Mouse (Mus musculus) heart, embryonic 14.5 days (tissue): Measurements from ENCODE around the gene Wnk4. TPM values are rescaled to one million over a fixed set of nuclear protein-coding genes. Genes with fewer than 3 reads are reported as not detected.

Experiments
- ATAC-seq: fragments of 200-750 bp; cut with Nextera tagmentation; 2 replicates; pipeline ENCODE4 v1.8.0; 2017; ENCODE audit warnings: low read depth, moderate TSS enrichment; ENCODE audit not compliant: insufficient number of reproducible peaks, insufficient read depth, low FRiP score
- H3K27ac ChIP-seq, 2 experiments: fragments of 200-500 bp in 1 of 2; fragments of 300-500 bp in 1 of 2; sonication (generic) in 1 of 2; replicated peaks in 1 of 2; 2 replicates each; pipeline ENCODE4 v1.5.1; 2012 to 2014; ENCODE audit warnings: low read depth in 2 of 2, low read length in 2 of 2, control low read depth in 1 of 2, mild to moderate bottlenecking in 1 of 2, mixed read lengths in 1 of 2; ENCODE audit not compliant: control insufficient read depth in 1 of 2, insufficient read depth in 1 of 2
- H3K27me3 ChIP-seq: fragments of 300-500 bp; sonication (generic); 2 replicates; pipeline ENCODE4 v1.6.1; 2014; ENCODE audit warnings: mild to moderate bottlenecking, low read length, control low read depth; ENCODE audit not compliant: control insufficient read depth, insufficient read depth
- H3K36me3 ChIP-seq: fragments of 300-500 bp; sonication (generic); 2 replicates; pipeline ENCODE4 v1.6.1; 2014; ENCODE audit warnings: mild to moderate bottlenecking, control low read depth, low read length, mixed read lengths; ENCODE audit not compliant: control insufficient read depth, insufficient read depth
- H3K4me1 ChIP-seq, 2 experiments: fragments of 200-500 bp in 1 of 2; fragments of 300-500 bp in 1 of 2; sonication (generic) in 1 of 2; 2 replicates each; pipeline ENCODE4 v1.6.1; 2012 to 2014; ENCODE audit warnings: low read length in 2 of 2, control low read depth in 1 of 2, mixed read lengths in 1 of 2; ENCODE audit not compliant: control insufficient read depth in 2 of 2, insufficient read depth in 2 of 2
- H3K4me2 ChIP-seq: fragments of 300-500 bp; sonication (generic); 2 replicates; pipeline ENCODE4 v1.6.1; 2014; ENCODE audit warnings: mild to moderate bottlenecking, low read length
- H3K4me3 ChIP-seq, 2 experiments: fragments of 200-500 bp in 1 of 2; fragments of 300-500 bp in 1 of 2; sonication (generic) in 1 of 2; 2 replicates each; pipeline ENCODE4 v1.5.1; 2012 to 2014; ENCODE audit warnings: low read length in 2 of 2, mild to moderate bottlenecking in 2 of 2, control low read depth in 1 of 2, low read depth in 1 of 2, moderate library complexity in 1 of 2; ENCODE audit not compliant: control insufficient read depth in 1 of 2, insufficient read depth in 1 of 2
- H3K9ac ChIP-seq: fragments of 300-500 bp; sonication (generic); 2 replicates; pipeline ENCODE4 v1.6.1; 2014; ENCODE audit warnings: mild to moderate bottlenecking, low read length
- H3K9me3 ChIP-seq: fragments of 300-500 bp; sonication (generic); 2 replicates; pipeline ENCODE4 v1.6.1; 2016; ENCODE audit warnings: low read length, control low read depth; ENCODE audit not compliant: control insufficient read depth
- WGBS: fragments of 180-500 bp; shearing (Covaris S2); extraction: QIAGEN DNeasy Blood & Tissue Kit; methylation state at CpG from one replicate; pipeline ENCODE4 v1.1.7; 2014; 5-methylcytosine and 5-hydroxymethylcytosine counted together
- polyA plus RNA-seq: library from polyadenylated mRNA; unstranded; fragments of >200 nt; fragmentation: Nextera tagmentation; extraction: Ambion mirVana; gene quantifications from 2 replicates; pipeline ENCODE4 v1.2.1, GENCODE M21; 2014

Gene Wnk4
- polyA plus RNA-seq, 1 experiment from 2014 or later = 9.5 TPM

- H3K27ac ChIP-seq = peak within 1 kb of the TSS; percentile 90 to 92
- H3K9ac ChIP-seq = peak within 1 kb of the TSS; percentile 87
- peaks cover 0 to 14% of the 10 kb centered on the region in 2 experiments; a peak in 2 of 4 replicates for H3K4me1 ChIP-seq
- H3K27me3 ChIP-seq = peaks cover 29% of the 10 kb centered on the region
- peak within 1 kb of the TSS; percentile 78 for H3K4me2 ChIP-seq
- no peaks in the 10 kb centered on the region for H3K9me3 ChIP-seq
- H3K36me3 ChIP-seq = 0 out of 2 replicates have a peak, but pooled peaks cover 5% of the 10 kb centered on the region
- WGBS = 1% methylated on average over 61 of the region's 63 CpGs
- ATAC-seq = peak; percentile 63
- H3K4me3 ChIP-seq = peak within 1 kb of the TSS; percentile 60 to 82
These were observed 14.3 kb upstream of the Wnk4 start, which contains the start of gene Ramp2 for GRCm38 (mm10) chr11:101245855-101246701. Gene Ramp2 (plus strand): TSS chr11:101246028.

- 3% methylated on average over 7 of the region's 7 CpGs for WGBS
- Histone ChIP-seq H3K4me2 (peak overlapping the region; percentile 78), H3K36me3 (0 out of 2 replicates have a peak, but pooled peaks cover 5% of the 10 kb centered on the region), H3K9me3 (no peaks in the 10 kb centered on the region), H3K9ac (peak overlapping the region; percentile 87), H3K4me1 (peaks cover 0 to 14% of the 10 kb centered on the region in 2 experiments; a peak in 2 of 4 replicates), H3K27ac (peak overlapping the region; percentile 90 to 92), H3K4me3 (peak overlapping the region; percentile 60 to 82), H3K27me3 (peaks cover 29% of the 10 kb centered on the region)
- 0 out of 2 replicates have a peak, but pooled peaks have one; percentile 26 for ATAC-seq
These were observed 13.7 kb upstream of the Wnk4 start for GRCm38 (mm10) chr11:101246702-101247012.

- Histone ChIP-seq H3K27ac (peak overlapping the region; percentile 90 to 92), H3K4me1 (peaks cover 0 to 14% of the 10 kb centered on the region in 2 experiments; a peak in 2 of 4 replicates), H3K27me3 (peaks cover 29% of the 10 kb centered on the region), H3K9ac (peak overlapping the region; percentile 87), H3K36me3 (0 out of 2 replicates have a peak, but pooled peaks cover 5% of the 10 kb centered on the region), H3K4me2 (peak overlapping the region; percentile 78), H3K9me3 (no peaks in the 10 kb centered on the region), H3K4me3 (peak overlapping the region; percentile 60 to 82)
- 72% methylated on average over 6 of the region's 6 CpGs for WGBS
- ATAC-seq = no peak
These were observed 12.8 kb upstream of the Wnk4 start for GRCm38 (mm10) chr11:101247521-101248030.

- ATAC-seq = 0 out of 2 replicates have a peak, but pooled peaks have one; percentile 49
- H3K27ac ChIP-seq = peak overlapping the region; percentile 90 to 92
- H3K9ac ChIP-seq = peak overlapping the region; percentile 87; the same call in 1 of the 2 replicates
These were observed 11.9 kb upstream of the Wnk4 start for GRCm38 (mm10) chr11:101248258-101248994.

GRCm38 (mm10) chr11:101251031-101251430, 9.3 kb upstream of the Wnk4 start:
- Histone ChIP-seq H3K4me1 (peaks cover 2 to 23% of the 10 kb centered on the region in 2 experiments), H3K36me3 (0 out of 2 replicates have a peak, but pooled peaks cover 5% of the 10 kb centered on the region), H3K4me3 (no peak overlapping the region), H3K27me3 (peaks cover 19% of the 10 kb centered on the region), H3K9me3 (no peaks in the 10 kb centered on the region), H3K4me2 (no peak overlapping the region), H3K9ac (no peak overlapping the region), H3K27ac (no peak overlapping the region)
- WGBS = 69% methylated on average over 2 of the region's 2 CpGs
- no peak for ATAC-seq

More at GRCm38 (mm10) chr11:101248258-101248994, 11.9 kb upstream of the Wnk4 start:
- H3K4me1 ChIP-seq = peaks cover 0 to 14% of the 10 kb centered on the region in 2 experiments; a peak in 3 of 4 replicates
- peak overlapping the region; percentile 78 for H3K4me2 ChIP-seq
- 0 out of 2 replicates have a peak, but pooled peaks cover 5% of the 10 kb centered on the region for H3K36me3 ChIP-seq
- H3K4me3 ChIP-seq = peak overlapping the region in 1 of 2 experiments; percentile 60; a peak in 2 of 4 replicates
- peaks cover 29% of the 10 kb centered on the region for H3K27me3 ChIP-seq
- H3K9me3 ChIP-seq = no peaks in the 10 kb centered on the region
- WGBS = 28% methylated on average over 14 of the region's 14 CpGs

- Histone ChIP-seq H3K36me3 (peaks cover 7% of the 10 kb centered on the region), H3K4me2 (peak overlapping the region; percentile 77), H3K9me3 (no peaks in the 10 kb centered on the region), H3K4me1 (peaks cover 6 to 25% of the 10 kb centered on the region in 2 experiments), H3K4me3 (peak overlapping the region; percentile 77 to 90), H3K27ac (peak overlapping the region; percentile 84 to 90), H3K9ac (peak overlapping the region; percentile 92), H3K27me3 (peaks cover under 1% of the 10 kb centered on the region; the same call in 1 of the 2 replicates)
- WGBS = 11% methylated on average over 7 of the region's 7 CpGs
- ATAC-seq = no peak
These were observed 7.4 kb upstream of the Wnk4 start for GRCm38 (mm10) chr11:101252941-101253340.
